Mouse (Mus musculus): ENCODE results near the gene Zfp668.
"Not testable (repeated sequence)": the region's sequence is repeated elsewhere in the genome, so short reads cannot be mapped to it uniquely, and the experiment has no call there.

The Zfp668 gene

GRCm38 (mm10) chr7:127876467-127877348, at the start of gene Zfp668:
TSS of gene Zfp668 (minus strand) at chr7:127876828.
- DNase-seq (ENCODE audit: low read depth): peak; percentile 76

- no peak for DNase-seq (ENCODE audit: low read depth)
Observed at GRCm38 (mm10) chr7:127926066-127926465, 49.4 kb upstream of the Zfp668 start.

- DNase-seq (ENCODE audit: low read depth): no peak
Observed at GRCm38 (mm10) chr7:127925252-127925651, 48.6 kb upstream of the Zfp668 start.

DNA sequence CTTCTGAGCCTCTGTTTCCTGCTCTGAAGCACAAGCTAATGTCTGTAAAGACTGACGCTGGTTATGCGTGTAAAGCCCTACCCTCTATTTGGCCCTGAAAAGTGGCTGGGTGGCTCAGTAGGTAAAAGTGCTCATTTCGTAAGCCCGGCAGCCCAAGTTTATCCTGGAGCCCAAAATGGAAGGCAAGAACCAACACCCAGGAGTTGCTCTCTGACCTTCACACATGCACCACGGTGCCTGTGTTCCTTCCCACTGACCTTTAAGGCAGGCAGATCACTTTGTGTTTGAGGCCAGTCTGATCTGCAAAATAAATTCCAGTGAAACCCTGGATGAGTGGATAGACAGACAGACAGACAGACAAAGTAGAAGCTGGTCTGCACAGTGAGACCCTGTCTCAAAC, 47.1 kb upstream of the Zfp668 start:
- DNase-seq (ENCODE audit: low read depth): no peak

DNA sequence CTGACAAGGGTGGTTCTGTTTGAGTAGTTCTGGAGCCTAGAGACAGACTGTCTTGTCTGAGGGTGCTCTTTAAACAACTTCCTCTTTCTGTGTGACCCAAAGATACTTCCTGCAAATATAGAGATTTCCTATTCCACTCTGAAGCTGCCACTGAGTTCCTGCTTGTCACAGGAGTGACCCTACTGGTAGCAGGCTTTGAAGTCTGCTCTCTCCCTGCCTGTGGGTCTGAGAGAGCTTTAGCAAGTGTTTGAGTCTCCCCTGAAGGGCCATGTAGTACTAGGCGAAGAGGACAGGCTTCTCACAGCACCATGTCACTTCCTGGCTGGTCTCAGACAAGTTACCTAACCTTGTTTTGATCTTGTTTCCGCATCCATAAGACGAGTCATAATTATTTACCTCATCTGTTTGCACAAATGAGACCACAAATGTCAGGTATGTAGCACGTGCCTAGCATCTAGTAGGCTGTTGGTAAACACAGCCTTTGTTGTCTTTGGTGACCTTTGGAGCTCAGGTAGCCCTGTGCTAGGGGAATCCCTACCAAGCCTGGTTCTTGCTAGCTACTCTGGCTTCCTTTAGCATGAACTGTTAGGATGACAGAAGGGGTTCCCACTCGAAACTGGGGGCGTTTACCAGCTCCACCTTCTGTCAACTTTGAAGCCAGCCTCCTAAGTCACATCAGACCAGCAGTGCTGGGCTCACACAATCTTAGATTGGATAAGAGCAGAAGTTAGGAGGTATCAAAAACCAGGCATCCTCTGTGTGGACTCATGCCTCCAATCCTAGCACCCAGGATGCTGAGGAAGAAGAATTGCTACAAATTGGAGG, 46.0 kb upstream of the Zfp668 start:
- DNase-seq (ENCODE audit: low read depth): no peak

DNA sequence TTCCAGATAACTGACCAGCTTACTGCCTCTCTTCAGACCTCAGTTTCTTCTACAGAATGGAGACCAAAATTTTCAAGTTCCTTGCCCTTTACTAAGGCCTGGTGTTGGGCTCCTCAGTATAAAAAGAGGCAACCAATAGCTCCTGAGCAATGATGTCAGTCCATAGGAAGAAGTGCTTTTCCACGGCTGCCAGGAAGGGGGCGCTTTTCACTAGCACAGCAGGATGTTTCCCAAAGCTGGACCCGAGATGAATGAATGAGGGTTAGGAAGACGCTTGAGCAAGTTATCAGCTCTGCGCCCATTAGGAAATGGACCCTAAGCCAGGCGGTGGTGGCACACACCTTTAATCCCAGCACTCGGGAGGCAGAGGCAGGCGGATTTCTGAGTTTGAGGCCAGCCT, 44.9 kb upstream of the Zfp668 start:
- DNase-seq (ENCODE audit: low read depth): no peak

DNA sequence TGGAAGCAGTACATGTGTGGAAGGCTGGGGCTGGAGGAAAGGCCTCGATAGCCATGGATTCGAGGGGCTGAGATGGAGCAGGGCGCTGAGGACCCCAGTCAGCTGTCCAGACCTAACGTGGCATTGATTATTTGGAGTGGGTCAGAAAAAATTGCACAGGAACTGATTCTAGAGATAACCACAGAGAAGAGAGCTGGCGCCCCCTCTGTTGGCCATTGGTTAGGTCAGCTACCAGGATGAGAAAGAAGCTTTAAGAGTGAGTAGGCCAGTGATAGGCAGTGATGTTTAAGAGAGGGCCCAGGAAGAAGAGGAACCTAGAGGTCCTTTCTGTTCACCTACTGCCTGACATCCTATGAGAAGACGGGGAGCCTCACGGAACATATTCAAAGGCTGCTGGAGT, 42.7 kb upstream of the Zfp668 start:
- no peak for DNase-seq (ENCODE audit: low read depth)

DNA sequence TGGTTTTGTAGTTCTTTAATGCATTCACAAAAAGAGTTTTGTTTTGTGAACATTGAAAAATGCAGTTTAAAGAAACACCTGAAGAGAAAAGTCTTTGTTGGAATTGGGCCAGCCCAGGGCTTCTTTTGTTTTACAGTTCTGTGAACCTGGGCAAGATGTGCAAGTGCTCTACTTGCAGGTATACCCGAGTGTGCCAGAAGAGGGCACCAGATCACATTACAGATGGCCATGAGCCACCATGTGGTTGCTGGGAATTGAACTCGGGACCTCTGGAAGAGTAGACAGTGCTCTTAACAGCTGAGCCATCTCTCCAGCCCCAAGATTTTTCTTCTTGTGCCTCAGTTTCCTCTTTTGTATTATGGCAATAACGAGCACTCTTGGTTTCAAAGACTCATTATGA, 41.6 kb upstream of the Zfp668 start:
- no peak for DNase-seq (ENCODE audit: low read depth)

DNA sequence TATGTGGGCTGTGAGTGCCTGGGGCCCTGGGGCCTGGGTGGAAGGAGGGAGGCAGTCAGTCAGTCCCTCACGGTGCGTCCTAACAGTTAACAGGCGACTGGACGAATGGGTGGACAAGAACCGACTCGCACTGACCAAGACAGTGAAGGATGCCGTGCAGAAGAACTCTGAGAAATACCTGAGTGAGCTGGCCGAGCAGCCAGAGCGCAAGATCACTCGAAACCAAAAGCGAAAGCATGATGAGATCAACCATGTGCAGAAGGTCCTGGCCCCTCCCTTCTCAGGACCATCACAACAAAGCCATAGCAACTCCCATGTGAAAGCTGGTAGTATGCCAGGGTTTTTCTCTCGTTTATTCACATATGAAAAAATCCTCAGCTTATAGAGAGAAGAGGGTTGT, 38.7 kb upstream of the Zfp668 start:
- DNase-seq (ENCODE audit: low read depth): no peak

DNA sequence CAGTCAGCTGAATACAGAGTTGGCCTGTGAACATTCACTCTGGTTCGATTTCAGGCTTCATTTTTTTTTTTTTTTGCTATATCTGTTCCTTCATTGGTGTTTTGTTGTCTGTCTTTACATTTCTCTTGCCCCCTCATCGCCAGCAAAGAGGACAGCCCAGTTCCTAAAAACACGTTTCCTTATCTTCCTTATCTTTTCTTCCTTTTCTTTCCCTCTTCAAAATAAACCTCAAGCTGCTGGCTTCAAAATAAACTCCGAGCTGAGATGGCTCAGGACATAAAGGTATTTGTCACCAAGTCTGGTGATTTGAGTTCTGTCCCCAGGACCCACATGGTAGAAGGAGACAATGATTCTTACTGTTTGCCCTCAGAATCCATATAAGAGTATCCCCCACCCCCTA, 36.3 kb upstream of the Zfp668 start:
- DNase-seq (ENCODE audit: low read depth): no peak

DNA sequence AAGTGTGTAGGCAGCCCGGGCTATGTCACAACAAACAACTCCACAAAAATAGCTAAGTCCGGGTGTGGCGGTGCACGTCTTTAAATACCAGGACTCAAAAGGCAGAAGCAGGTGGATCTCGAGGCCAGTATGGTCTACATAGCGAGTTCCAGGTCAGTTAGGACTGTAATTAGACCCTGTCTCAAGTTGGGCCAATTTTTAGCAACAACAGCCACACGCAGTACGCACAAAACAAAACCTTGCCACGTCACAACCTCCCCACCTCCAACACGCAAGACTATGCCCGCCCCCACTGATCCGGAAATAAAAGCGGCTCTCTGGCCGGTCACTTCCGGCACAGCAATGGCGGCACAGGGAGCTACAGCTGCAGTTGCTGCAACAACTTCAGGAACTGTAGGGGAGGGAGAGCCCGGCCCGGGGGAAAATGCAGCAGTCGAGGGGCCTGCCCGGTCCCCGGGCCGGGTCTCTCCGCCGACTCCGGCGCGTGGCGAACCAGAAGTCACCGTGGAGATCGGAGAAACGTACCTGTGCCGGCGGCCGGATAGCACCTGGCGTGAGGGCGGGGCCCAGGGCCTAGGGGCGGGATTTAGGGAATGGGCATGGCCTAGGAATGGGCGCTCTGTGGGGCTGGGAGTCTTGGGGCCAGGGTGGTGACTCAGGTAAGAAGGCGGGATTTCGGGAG, 35.7 kb upstream of the Zfp668 start, which contains the start of gene Kat8:
Gene Kat8 (plus strand): TSS at position 327 of the 682 bp plus-strand sequence.
- DNase-seq (ENCODE audit: low read depth): peak; percentile 75

- DNase-seq (ENCODE audit: low read depth): no peak
Observed at GRCm38 (mm10) chr7:127908656-127909055, 32.0 kb upstream of the Zfp668 start.

DNA sequence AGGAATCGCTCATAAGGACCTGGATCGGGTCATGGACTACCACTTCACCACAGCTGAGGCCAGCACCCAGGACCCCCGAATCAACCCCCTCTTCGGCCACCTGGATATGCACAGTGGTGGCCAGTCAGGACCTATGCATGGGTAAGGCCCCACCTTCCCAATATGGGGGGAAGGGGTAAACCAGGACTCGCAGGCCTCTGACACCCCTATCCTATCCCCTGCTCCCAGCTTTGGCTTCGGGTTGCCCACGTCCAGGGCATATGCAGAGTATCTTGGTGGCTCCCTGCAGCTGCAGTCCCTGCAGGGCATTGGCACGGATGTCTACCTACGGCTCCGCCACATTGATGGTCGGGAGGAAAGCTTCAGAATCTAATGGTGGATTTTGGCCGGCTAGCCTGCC, 31.3 kb upstream of the Zfp668 start:
- DNase-seq (ENCODE audit: low read depth): no peak

- DNase-seq (ENCODE audit: low read depth): peak; percentile 46
Observed at GRCm38 (mm10) chr7:127903971-127904796, 27.6 kb upstream of the Zfp668 start, which contains the start of gene Bckdk. TSS of gene Bckdk (plus strand) at chr7:127904082.

- no peak for DNase-seq (ENCODE audit: low read depth)
Observed at GRCm38 (mm10) chr7:127901772-127902171, 25.1 kb upstream of the Zfp668 start.

DNA sequence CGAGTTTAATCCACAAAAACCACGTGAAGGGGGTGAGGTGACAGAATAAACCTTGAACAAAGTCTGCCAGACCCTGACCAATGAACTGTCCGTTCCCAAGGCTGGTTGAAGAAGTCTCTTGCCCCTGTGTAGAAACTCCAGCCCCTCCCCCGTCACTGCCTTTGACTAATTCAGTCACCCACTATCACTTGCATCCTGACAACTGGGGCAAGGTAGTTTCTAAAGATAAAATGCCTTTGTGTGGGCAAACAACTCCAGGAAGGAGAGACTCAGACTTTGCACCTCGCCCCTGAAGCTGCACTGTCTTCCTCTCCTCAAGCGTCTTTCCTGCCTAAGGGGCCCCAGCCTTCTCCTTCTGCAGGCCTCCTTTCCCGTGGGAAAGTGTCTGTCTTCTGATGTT, 23.4 kb upstream of the Zfp668 start:
- DNase-seq (ENCODE audit: low read depth): no peak

- no peak for DNase-seq (ENCODE audit: low read depth)
Observed at GRCm38 (mm10) chr7:127898179-127898956, 21.7 kb upstream of the Zfp668 start.

DNA sequence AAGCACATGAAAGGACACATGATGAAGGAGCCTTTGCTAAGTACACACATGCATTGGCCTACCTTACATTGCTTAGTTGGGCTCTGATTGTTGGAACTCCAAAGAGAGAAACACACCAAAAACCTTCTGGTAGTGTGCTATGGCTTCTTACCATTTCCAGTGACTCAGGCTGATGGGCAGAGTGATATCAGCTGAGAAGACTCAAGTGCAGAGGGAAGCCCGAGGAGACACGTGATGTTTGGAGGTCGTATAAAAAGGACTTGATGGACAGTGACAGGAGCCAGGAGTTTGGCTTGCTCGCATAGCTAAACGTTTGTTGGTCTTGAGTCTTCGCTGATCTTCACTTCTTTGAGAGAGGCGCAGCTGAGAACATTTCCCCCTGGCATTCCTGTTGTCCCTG, 20.9 kb upstream of the Zfp668 start:
- DNase-seq (ENCODE audit: low read depth): no peak

- DNase-seq (ENCODE audit: low read depth): no peak
Observed at GRCm38 (mm10) chr7:127896384-127896783, 19.8 kb upstream of the Zfp668 start.

GRCm38 (mm10) chr7:127895891-127896290, 19.3 kb upstream of the Zfp668 start:
- DNase-seq (ENCODE audit: low read depth): not testable (repeated sequence)

DNA sequence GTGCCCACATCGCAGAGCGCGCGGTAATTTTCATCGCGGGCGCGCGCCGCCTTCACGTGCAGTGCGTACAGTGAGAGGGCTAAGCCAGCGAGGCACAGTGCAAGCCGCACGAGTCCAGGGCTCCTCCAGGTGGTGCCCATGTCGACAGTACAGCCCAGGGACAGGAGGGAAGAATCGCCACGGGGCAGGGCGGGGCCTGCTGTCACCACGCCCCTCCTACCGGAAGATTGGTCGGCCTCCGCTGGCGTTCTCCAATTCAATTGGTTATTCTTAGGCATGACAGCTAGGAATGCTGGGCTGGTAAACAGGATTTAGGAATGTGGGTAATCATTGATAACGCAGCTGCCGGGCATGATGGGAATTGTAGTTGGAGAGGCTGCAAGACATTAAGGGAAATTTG, 18.8 kb upstream of the Zfp668 start, which contains the start of the genes Gm21974 and Vkorc1:
Gene Gm21974 (minus strand): TSS at position 13 of the 400 bp plus-strand sequence.
Gene Vkorc1 (minus strand): TSS at position 176 of the 400 bp plus-strand sequence.
- DNase-seq (ENCODE audit: low read depth): peak; percentile 96

Data from fibroblast of lung, adult 2 months (primary cell).